Comparison of ENCODE assay signal across 26 mouse cellular contexts in genomic region chr2:160485097-160485496, GRCm38 (mm10).
DNase-seq lines count a peak whose midpoint lies in the region; ATAC-seq lines count a peak whose summit lies in the region.
"Had no signal": no experiment of that assay in that cellular context is flagged by ENCODE, and none has a peak within 500 bp of the region (broad histone marks: within the 10 kb centered on the region; RNA-seq: fewer than 3 reads in every experiment).

No protein-coding gene starts in this region.

- no peak for DNase-seq in forebrain, embryonic 11.5 days (ENCODE audit: low spot score)
- DNase-seq in kidney, postnatal 4 days: no peak
- DNase-seq: adrenal gland, adult 8-10 months; adrenal gland, postnatal 25 days; cerebellum, adult 11-12 months; cerebellum, adult 8-10 months; cerebellum, postnatal 10 days; cerebellum, postnatal 36 days; embryo, embryonic 11 days; gastrocnemius, postnatal 10 days; gastrocnemius, postnatal 36 days; heart, adult 2 months; heart, postnatal 14 days; heart, postnatal 4 days had no signal

- H3K4me1 ChIP-seq in forebrain, embryonic 11.5 days (replicated peaks; ENCODE audit: control insufficient read depth, insufficient read depth, low read length): no peaks in the 10 kb centered on the region
- no peaks in the 10 kb centered on the region for H3K4me1 ChIP-seq in forebrain, embryonic 16.5 days (replicated peaks; ENCODE audit: control insufficient read depth, insufficient read depth, low read length)
- 0 out of 2 replicates have a peak, but pooled peaks cover 4% of the 10 kb centered on the region for H3K4me1 ChIP-seq in kidney, embryonic 15.5 days
- H3K4me1 ChIP-seq in midbrain, embryonic 12.5 days: no peaks in the 10 kb centered on the region
- H3K4me1 ChIP-seq in midbrain, embryonic 13.5 days (replicated peaks): peaks cover 5% of the 10 kb centered on the region; the same call in 1 of the 2 replicates
- H3K4me1 ChIP-seq: embryonic facial prominence, embryonic 13.5 days; heart, embryonic 13.5 days had no signal

- no peak overlapping the region for H3K4me3 ChIP-seq in forebrain, embryonic 11.5 days (ENCODE audit: low read depth, low read length)
- H3K4me3 ChIP-seq in forebrain, embryonic 16.5 days (replicated peaks; ENCODE audit: low read length): no peak overlapping the region
- no peak overlapping the region for H3K4me3 ChIP-seq in kidney, embryonic 15.5 days (replicated peaks)
- no peak overlapping the region for H3K4me3 ChIP-seq in midbrain, embryonic 12.5 days
- H3K4me3 ChIP-seq in midbrain, embryonic 13.5 days (replicated peaks): no peak overlapping the region
- H3K4me3 ChIP-seq: embryonic facial prominence, embryonic 10.5 days; embryonic facial prominence, embryonic 13.5 days; erythroblast, embryonic 14.5 days; heart, adult 2 months; heart, embryonic 10.5 days; heart, embryonic 13.5 days had no signal

- no peaks in the 10 kb centered on the region for H3K9me3 ChIP-seq in forebrain, embryonic 11.5 days (ENCODE audit: control insufficient read depth, low read length)
- H3K9me3 ChIP-seq in forebrain, embryonic 16.5 days (ENCODE audit: control insufficient read depth, low read length): no peaks in the 10 kb centered on the region
- H3K9me3 ChIP-seq in kidney, embryonic 15.5 days (replicated peaks): no peaks in the 10 kb centered on the region
- H3K9me3 ChIP-seq in midbrain, embryonic 12.5 days: no peaks in the 10 kb centered on the region
- no peaks in the 10 kb centered on the region for H3K9me3 ChIP-seq in midbrain, embryonic 13.5 days
- H3K9me3 ChIP-seq: embryonic facial prominence, embryonic 10.5 days; embryonic facial prominence, embryonic 13.5 days; heart, embryonic 10.5 days; heart, embryonic 13.5 days had no signal

- H3K9ac ChIP-seq in forebrain, embryonic 11.5 days (ENCODE audit: low read length): no peak overlapping the region
- no peak overlapping the region for H3K9ac ChIP-seq in forebrain, embryonic 16.5 days (replicated peaks; ENCODE audit: low read depth, low read length)
- H3K9ac ChIP-seq in kidney, embryonic 15.5 days: no peak overlapping the region
- H3K9ac ChIP-seq in midbrain, embryonic 12.5 days (replicated peaks): no peak overlapping the region
- no peak overlapping the region for H3K9ac ChIP-seq in midbrain, embryonic 13.5 days (replicated peaks)
- H3K9ac ChIP-seq: embryonic facial prominence, embryonic 13.5 days; heart, embryonic 13.5 days; hindbrain, embryonic 14.5 days had no signal

- no peaks in the 10 kb centered on the region for H3K27me3 ChIP-seq in forebrain, embryonic 11.5 days (ENCODE audit: control insufficient read depth, insufficient read depth, low read length)
- H3K27me3 ChIP-seq in forebrain, embryonic 16.5 days (replicated peaks; ENCODE audit: control insufficient read depth, insufficient read depth, low read length): no peaks in the 10 kb centered on the region; the same call in 1 of the 2 replicates
- H3K27me3 ChIP-seq in kidney, embryonic 15.5 days: no peaks in the 10 kb centered on the region
- H3K27me3 ChIP-seq in midbrain, embryonic 12.5 days: no peaks in the 10 kb centered on the region; the same call in 1 of the 2 replicates
- peaks cover 3% of the 10 kb centered on the region; the same call in 1 of the 2 replicates for H3K27me3 ChIP-seq in midbrain, embryonic 13.5 days

- 56% methylated on average over 5 of the region's 5 CpGs for WGBS in forebrain, embryonic 11.5 days
- WGBS in forebrain, embryonic 16.5 days: 47% methylated on average over 5 of the region's 5 CpGs
- WGBS in kidney, embryonic 15.5 days: 68% methylated on average over 5 of the region's 5 CpGs
- WGBS in midbrain, embryonic 12.5 days: 84% methylated on average over 5 of the region's 5 CpGs
- 81% methylated on average over 5 of the region's 5 CpGs for WGBS in midbrain, embryonic 13.5 days

- no peak overlapping the region for H3K27ac ChIP-seq in forebrain, embryonic 11.5 days (ENCODE audit: low read depth, low read length)
- no peak overlapping the region for H3K27ac ChIP-seq in forebrain, embryonic 16.5 days (ENCODE audit: low read length)
- no peak overlapping the region for H3K27ac ChIP-seq in kidney, embryonic 15.5 days
- H3K27ac ChIP-seq in midbrain, embryonic 12.5 days (replicated peaks): no peak overlapping the region
- H3K27ac ChIP-seq in midbrain, embryonic 13.5 days: no peak overlapping the region
- H3K27ac ChIP-seq: embryonic facial prominence, embryonic 10.5 days; embryonic facial prominence, embryonic 13.5 days; heart, adult 2 months; heart, embryonic 10.5 days; heart, embryonic 13.5 days; hindbrain, embryonic 14.5 days; hindbrain, postnatal 0 days had no signal

- 0 out of 2 replicates have a peak, but pooled peaks have one; percentile 69 for ATAC-seq in forebrain, embryonic 11.5 days (replicated peaks; ENCODE audit: low FRiP score)
- no peak for ATAC-seq in forebrain, embryonic 16.5 days
- ATAC-seq in kidney, embryonic 15.5 days (replicated peaks; ENCODE audit: low FRiP score): peak; percentile 63; the same call in 1 of the 2 replicates
- ATAC-seq in midbrain, embryonic 12.5 days (ENCODE audit: low FRiP score, low read depth): peak; percentile 47; the same call in 1 of the 2 replicates
- no peak for ATAC-seq in midbrain, embryonic 13.5 days
- ATAC-seq: activated CD4-positive, CD25-positive, alpha-beta regulatory T cell, adult 4 months; hindbrain, postnatal 0 days had no signal

- no peaks in the 10 kb centered on the region for H3K36me3 ChIP-seq in forebrain, embryonic 11.5 days (ENCODE audit: control insufficient read depth, insufficient read depth, low read length)
- H3K36me3 ChIP-seq in forebrain, embryonic 16.5 days (ENCODE audit: control insufficient read depth, insufficient read depth): no peaks in the 10 kb centered on the region
- no peaks in the 10 kb centered on the region for H3K36me3 ChIP-seq in kidney, embryonic 15.5 days
- H3K36me3 ChIP-seq in midbrain, embryonic 12.5 days: no peaks in the 10 kb centered on the region
- H3K36me3 ChIP-seq in midbrain, embryonic 13.5 days: no peaks in the 10 kb centered on the region
- H3K36me3 ChIP-seq: embryonic facial prominence, embryonic 10.5 days; embryonic facial prominence, embryonic 13.5 days; heart, embryonic 10.5 days; heart, embryonic 13.5 days had no signal

- no peak overlapping the region for H3K4me2 ChIP-seq in forebrain, embryonic 11.5 days (ENCODE audit: low read depth, low read length, severe bottlenecking)
- H3K4me2 ChIP-seq in forebrain, embryonic 16.5 days (ENCODE audit: low read length): no peak overlapping the region
- no peak overlapping the region for H3K4me2 ChIP-seq in kidney, embryonic 15.5 days
- no peak overlapping the region for H3K4me2 ChIP-seq in midbrain, embryonic 12.5 days (replicated peaks)
- H3K4me2 ChIP-seq in midbrain, embryonic 13.5 days (replicated peaks): no peak overlapping the region
- H3K4me2 ChIP-seq: embryonic facial prominence, embryonic 13.5 days; heart, embryonic 13.5 days; hindbrain, embryonic 14.5 days had no signal

Comparison
In these comparisons a context has a peak if more than half of its experiments do, and no peak if none do; other contexts are left out.
1. ATAC-seq: peak in forebrain, embryonic 11.5 days (single experiment), kidney, embryonic 15.5 days (single experiment) and midbrain, embryonic 12.5 days (single experiment); none in forebrain, embryonic 16.5 days (single experiment) and midbrain, embryonic 13.5 days (single experiment).